Mouse (Mus musculus) stomach, postnatal 0 days (tissue): ENCODE measurements around the gene Lpar3.

Experiments used
- CTCF ChIP-seq: IDR thresholded peaks from 2 replicates; pipeline ENCODE4 v1.5.1; 2016; ENCODE audit warnings: antibody characterized with exemption, low read depth, mild to moderate bottlenecking, moderate library complexity
- EP300 ChIP-seq: optimal IDR thresholded peaks from 2 replicates; pipeline ENCODE3; 2016; ENCODE audit warnings: antibody characterized with exemption

DNA sequence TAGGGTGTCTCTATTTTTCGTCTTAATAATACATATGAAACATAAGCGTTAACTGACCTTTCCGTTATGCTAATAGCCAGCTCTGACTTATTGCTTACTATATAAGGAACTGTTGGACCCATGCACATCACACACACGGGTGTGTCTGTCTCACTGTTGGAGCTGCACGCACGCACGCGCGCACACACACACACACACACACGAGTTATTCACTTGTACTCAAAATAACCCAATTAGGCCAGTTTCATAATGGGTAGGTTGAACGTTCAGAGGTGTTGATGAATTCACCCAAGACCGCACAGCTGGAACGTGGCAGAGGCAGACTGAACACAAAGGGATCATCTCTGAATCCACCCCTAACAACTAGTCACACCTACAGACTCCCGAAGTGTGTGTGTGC is 98.7 kb downstream of the Lpar3 start:
- TF ChIP-seq CTCF (no peak), EP300 (no peak)
